Mouse (Mus musculus): ENCODE results near the gene Mbl2. TPM values are rescaled to one million over a fixed set of nuclear protein-coding genes. Genes with fewer than 3 reads are reported as not detected.
"Not testable (repeated sequence)": the region's sequence is repeated elsewhere in the genome, so short reads cannot be mapped to it uniquely, and the experiment has no call there.

The Mbl2 gene
- total RNA-seq (2022) = not detected

DNA sequence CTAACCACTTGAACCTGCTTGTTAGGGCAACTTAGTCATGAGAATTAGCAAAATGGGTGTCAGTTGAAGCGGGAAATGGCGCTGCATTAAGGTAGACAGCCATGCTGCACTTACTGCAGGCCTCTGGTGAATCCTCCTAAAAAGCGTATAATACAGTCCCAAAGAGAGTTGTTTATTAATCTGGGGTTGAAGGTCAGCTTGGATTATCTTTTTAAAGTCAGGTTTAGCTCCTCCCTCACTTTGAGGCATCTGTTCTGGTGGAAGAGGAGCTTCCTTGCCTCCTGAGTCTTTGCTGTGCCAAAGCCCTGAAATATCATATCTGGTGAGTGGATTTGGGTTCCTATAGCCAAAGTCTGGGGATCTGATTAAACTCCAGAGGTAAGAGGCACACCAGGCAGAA lies at the start of gene Mbl2:
TSS of gene Mbl2 (plus strand) at position 252 of the 400 bp plus-strand sequence.
- DNase-seq (ENCODE audit: low spot score in 2 of 2) = no peak

DNA sequence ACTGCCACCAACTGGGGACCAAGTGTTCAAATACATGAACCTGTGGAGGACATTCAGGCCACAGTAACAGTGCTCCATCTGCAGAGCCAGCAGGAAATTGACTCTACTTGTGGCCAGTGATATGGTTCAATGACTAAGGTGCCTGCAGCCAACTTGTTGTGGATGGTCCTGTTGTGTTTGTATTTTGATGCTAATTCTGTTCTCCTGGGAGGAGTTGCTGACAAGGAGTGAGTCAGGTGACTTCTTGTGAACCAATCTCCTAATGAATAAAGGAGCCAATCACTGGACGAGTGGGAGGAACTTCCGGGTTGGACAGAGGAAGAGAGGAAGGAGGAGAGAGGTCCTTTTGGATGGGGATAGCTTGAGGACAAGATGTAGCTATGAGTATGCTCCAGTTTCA lies 47.2 kb upstream of the Mbl2 start:
- DNase-seq (ENCODE audit: low spot score in 2 of 2) = no peak

DNA sequence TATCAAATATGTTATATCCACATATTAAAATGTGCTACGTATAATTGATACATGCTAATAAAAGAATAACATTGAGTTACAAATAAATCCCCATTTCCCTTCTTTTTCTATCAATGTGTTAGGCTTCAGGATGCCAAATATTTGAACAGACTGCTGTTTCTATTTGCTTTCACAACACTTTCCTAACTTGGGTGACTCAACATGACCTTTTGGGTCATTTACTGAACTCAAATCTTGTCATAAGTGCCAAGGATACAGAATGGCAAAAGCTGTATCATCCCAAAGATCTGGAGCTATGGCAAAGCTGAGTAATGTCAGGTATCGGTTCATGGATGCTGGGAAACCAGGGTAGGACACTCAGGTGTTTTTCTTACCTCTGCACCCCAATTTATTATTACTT lies 45.5 kb upstream of the Mbl2 start:
- DNase-seq (ENCODE audit: low spot score in 2 of 2) = no peak

DNA sequence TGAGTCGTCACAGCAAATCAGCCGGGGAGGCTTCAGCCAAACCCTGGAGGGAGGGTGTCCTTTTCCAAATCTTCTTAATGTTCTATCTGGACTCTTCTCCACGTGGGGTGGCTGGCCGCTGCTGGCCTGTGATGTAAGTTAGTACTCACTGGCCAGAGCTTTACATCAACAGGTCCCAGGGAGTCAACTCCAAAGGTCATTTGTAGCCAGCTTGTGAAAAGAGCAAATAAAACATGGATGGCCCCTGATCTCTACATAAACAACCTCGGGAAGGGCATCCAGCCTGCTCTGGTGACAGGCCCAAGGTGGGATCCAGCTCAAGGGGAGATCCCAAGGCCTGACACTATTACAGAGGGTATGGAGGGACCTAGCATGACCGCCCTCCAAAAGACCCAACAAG lies 37.7 kb upstream of the Mbl2 start:
- no peak for DNase-seq (ENCODE audit: low spot score in 2 of 2)

DNA sequence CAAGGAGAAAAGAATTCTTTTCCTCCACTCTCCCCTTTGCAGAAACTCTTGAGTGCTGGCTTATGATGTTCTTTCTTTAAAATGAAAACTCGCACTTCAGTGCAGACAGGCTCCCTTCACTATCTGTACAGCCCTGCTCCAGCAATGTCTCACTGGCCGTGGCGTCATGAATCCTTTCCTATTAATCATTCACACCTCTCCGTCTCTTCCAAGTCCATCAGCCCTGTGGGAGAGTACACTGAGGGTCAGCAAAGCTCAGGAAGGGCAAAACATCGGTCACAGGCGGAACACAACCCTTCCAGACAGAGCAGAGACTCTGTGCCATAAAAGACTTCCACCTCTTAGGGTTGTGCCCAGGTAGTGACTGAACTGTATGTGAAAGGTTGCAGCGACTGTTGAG lies 30.6 kb upstream of the Mbl2 start:
- DNase-seq (ENCODE audit: low spot score in 2 of 2) = no peak

DNA sequence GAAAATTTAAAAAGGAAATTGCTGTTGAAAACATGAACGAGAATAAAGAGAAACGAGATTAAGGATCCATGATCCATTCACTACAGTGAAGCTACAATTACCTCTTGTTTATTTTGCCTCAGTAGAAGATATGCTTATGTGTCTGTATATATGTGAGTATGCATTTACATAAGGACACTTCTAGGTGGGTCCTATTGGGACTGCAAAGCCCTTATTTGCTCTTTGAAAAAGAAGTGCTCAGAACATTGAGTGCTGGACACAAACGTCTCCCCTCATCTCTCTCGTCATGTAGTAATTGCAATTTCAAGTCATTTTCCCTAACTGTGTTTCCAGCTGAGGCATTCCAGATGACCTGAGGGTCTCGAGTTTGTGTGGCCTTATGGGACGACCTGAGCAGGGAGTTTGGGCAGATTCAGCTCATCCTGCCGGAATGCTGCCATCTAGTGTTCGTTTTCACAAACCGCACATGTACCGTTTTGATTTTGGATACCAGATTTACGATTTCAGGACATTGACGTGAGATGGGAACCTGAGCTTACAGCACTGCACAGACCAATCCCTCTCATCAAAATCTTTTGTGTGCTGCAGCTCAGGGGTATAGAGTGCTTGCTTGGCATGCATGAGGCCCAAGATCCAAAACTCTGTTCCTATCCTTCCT lies 27.5 kb upstream of the Mbl2 start:
- peak in 1 of 2 experiments; percentile 15 for DNase-seq (ENCODE audit: low spot score in 2 of 2)

DNA sequence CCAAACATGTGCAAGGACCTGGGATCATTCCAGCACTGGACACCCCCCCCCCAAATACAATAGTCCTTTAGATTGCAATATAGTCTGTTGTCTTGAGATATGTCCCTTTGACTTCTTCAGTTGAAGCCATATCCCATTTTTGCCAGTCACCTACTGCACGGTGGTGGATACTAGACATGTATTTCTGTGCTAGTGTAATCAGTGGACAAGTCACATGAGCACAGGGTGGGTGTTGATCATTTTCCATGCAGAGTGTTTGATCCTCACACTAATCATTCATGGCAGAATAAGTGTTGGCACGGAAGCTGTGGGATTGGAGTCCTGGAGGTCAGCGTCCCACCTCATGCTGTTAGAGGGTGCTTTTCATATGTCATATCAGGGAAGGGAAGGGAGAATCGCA lies 26.9 kb upstream of the Mbl2 start:
- no peak for DNase-seq (ENCODE audit: low spot score in 2 of 2)

DNA sequence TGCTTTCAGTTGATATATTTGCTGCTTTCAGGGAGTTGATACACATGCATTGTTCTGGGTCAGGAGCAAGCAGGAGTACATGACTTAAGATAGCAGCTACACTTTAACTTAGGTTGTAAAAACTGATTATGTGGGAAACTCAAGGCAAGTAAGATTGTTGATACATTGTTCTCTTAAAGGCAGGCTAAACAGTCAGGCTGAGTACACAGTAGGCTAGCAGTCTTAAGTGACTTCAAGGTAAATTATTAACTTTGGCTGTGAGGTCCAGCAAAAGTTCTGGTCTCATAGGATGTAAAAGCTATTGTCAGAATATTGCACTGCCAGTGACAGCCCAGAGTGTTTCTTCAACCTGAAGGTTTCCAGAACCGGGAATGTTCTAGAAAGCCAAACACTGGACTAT lies 25.8 kb upstream of the Mbl2 start:
- DNase-seq (ENCODE audit: low spot score in 2 of 2) = no peak

DNA sequence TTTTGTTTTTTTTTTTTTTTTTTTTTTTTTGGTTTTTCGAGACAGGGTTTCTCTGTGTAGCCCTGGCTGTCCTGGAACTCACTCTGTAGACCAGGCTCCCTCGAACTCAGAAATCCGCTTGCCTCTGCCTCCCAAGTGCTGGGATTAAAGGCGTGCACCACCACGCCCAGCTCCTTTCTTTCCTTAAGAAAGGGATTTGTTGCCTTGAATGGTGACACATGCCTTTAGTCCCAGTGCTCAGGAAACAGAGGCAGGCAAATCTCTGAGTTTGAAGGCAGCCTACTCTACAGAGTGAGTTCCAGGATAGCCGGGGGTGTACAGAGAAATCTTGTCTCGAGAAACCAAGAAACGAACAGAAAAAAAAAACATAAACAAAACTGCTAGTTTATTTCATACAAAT lies 23.7 kb upstream of the Mbl2 start:
- DNase-seq (ENCODE audit: low spot score in 2 of 2) = not testable (repeated sequence)

DNA sequence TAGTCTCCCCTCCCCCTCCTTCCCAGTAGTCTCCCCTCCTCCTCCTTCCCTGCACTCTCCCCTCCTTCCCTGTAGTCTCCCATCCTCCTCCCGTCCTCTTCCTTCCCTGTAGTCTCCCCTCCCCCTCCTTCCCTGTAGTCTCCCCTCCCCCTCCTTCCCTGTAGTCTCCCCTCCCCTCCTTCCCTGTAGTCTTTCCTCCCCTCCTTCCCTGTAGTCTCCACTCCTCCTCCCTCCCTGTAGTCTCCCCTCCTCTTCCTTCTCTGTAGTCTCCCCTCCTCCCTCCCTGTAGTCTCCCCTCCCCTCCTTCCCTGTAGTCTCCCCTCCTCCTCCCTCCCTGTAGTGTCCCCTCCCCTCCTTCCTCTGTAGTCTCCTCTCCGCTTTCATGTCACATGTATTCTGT lies 18.7 kb upstream of the Mbl2 start:
- no peak for DNase-seq (ENCODE audit: low spot score in 2 of 2)

DNA sequence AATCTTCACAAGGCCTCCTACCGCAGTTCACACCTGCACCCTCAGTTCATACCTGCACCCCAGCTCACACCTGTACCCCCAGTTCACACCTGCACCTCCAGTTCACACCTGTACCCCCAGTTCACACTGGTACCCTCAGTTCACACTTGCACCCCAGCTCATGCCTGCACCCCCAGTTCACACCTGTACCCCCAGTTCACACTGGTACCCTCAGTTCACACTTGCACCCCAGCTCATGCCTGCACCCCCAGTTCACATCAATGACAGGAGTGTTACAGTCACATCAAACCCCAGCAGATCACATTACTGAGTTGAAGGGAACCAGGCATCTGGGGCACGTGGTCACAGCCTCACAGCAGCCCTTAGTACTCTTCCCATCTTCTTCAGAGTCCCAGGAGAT lies 17.0 kb upstream of the Mbl2 start:
- DNase-seq (ENCODE audit: low spot score in 2 of 2) = not testable (repeated sequence)

DNA sequence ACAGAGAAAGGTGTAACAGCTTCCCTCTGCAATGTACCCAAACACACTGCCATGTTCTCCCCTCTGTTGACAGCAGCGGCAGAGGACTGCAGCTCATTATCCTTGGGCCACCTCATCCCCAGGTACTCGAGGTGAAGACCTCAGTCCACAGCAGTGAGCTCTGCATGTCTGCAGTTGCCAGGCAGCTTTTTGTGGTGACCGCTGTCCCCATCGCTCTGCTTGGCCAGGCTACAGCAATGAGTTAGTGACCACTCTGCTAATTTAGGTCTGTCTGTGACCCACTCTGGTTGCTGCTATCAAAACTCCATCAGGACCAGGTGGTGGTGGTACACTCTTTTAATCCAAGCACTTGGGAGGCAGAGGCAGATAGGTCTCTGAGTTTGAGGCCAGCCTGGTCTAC lies 16.6 kb upstream of the Mbl2 start:
- DNase-seq (ENCODE audit: low spot score in 2 of 2) = no peak

DNA sequence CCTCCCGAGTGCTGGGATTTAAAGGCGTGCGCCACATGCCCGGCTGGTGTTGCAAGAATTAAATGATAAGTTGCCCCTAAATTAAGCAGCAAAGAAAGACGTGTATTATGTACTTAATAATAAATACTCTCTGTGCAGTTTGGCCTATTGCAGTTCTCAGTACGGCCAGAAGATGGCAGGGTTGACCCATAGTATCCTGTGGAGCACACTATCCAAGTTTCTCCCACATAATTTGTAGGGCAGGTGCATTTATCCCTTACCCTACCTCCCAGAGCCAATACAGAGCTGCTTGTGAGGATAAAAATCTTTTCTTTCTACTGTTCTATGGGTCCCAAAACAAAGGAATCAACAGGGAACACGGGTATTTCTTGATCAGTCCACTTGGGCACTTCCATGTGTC lies 15.4 kb upstream of the Mbl2 start:
- DNase-seq (ENCODE audit: low spot score in 2 of 2) = peak in 1 of 2 experiments; percentile 63

DNA sequence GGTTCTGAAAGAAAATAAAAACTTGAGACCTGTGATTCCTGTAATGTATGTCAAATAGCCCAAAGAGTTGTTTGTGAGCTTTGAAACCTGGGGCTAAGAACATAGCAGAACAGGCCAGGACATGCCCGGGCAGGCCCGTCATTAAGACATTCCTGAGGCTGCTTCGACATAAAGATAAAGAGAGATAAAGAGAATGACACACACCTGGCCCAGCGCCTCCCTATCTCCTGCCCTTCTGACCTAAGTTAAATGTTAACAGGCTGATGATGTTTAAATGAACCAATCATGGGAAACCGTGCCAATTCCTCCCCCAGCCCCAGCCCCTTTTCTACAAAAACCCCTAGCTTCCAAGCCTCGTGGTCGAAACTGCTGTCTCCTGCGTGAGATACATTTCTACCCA lies 10.1 kb upstream of the Mbl2 start:
- not testable (repeated sequence) for DNase-seq (ENCODE audit: low spot score in 2 of 2)

DNA sequence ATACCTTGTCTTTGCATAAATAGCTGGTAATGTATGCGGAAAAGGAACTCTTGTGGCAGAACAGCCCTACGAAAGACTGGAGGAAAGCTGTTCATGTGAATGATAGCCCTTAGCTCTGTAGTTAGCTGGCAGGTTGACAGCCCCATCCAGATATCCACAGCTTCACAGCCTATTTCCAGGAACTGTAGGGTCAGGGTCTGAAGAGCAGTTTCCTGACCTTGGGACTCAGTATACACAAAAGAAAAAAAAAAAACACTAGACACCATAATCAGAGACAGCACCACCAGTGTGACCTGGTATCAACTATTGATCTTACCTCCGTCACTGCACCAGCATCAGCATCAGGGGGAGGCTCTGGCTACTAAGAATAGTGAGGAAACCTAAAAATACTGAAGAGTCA lies 3.3 kb upstream of the Mbl2 start:
- no peak for DNase-seq (ENCODE audit: low spot score in 2 of 2)

DNA sequence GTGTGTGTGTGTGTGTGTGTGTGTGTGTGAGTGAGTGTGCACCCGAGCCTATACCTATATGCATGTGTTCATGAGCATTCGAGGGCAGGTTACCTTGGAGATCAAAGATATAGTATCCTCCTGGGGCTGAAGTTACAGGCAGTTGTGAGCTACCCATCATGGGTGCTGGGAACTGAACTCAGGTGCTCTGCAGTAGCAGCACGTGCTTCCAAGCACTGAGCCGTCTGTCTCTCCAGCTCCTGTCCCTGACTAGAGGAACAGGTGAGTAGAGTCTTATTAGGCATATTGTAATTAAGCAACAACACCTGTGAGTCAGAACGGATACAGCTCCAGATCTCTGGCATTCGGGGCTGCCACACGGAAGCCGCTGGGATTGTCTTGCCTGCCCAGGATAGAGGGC lies 1.7 kb downstream of the Mbl2 start:
- DNase-seq (ENCODE audit: low spot score in 2 of 2) = no peak

DNA sequence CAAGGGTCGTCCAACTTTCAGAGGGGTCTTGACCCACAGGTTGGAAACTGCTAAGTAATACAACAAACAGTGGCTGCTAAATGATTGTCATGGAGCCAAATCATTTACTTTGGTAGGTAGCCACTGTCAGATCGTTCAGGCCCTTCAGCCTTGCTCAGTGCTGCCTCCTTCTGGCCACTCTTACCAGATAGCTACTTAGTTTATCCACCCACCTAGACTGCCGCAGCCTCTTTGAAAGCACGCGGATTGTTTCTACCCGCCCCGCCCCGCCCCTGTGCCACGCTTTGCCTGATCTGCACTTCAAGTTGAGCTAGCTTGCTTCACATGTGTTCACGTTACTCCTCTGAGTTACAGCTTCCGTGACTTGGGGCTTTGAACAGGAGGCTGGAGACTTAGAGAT lies 14.6 kb downstream of the Mbl2 start:
- DNase-seq (ENCODE audit: low spot score in 2 of 2) = no peak

DNA sequence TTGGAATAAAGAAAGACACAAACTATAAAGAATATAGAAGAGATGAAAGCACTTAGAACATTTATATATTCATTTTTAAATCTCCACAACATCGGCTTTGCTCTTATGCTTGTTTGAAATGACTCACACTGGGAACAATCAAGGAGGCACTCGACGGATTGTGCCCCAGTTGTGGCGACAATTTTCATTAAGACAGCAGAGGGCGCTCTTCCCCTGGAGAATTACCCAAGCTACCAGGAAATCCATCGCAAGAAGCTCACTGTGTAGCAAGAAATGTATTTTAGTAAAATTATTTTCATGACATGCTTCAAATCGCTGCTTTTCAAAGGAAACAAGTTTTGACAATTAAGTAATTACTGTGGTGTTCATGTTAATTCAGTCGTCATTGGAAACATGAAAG lies 16.1 kb downstream of the Mbl2 start:
- DNase-seq (ENCODE audit: low spot score in 2 of 2) = peak; percentile 38 to 74

DNA sequence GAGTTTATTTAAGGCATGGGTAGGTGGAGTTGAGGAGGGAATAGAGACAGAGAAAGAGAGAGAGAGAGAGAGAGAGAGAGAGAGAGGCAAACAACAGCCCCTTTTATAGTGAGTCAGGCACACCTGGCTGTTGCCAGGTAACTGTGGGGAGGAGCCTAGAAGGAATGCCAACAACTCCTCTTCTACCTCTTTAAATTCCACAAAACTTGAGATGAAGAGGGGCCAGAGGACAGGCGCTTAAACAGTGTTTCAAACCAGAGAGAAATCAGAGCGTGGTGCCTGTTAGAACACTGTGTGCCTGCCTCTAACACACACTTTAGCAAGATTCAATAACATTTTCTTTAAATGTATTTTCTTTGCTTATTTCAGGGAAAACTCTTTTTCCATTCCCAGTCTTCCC lies 19.5 kb downstream of the Mbl2 start:
- no peak for DNase-seq (ENCODE audit: low spot score in 2 of 2)

DNA sequence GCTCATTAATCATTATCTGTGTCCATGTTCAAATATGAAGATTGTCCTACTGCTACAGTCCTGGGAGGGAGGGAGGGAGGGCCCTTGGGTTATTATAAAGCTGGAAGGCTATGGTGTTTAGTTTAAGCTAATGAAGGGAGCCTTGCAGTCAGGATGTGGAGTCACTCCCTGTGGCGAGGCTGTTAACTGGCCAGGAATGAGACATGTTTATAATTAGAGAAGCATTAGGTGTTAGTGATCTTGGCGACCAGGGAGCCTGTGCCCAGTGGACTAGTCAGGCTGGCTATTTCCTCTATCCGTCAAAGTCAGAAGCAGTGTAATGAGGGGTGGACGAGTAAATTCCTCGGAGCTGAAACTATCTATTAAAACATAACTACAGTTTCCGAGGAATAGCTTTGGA lies 23.6 kb downstream of the Mbl2 start:
- no peak for DNase-seq (ENCODE audit: low spot score in 2 of 2)

DNA sequence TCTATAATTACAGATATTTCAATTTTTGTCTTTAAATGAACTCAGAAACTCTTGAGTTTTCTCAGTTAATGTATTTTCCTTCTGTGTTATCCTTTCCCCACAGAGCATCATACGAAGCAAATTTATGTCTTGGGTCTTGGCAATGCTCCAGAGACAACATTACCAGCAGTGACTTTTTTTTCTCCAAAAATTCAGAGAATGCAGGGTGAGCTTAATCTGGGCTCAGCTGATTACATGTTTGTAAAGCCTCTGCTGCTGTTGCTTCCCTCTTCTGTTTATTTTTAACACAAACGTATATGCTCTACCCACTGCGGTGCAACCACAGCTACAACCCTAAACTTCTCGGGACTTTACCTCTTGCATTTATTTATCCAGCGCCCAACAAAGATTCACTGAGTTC lies 48.4 kb downstream of the Mbl2 start:
- no peak for DNase-seq (ENCODE audit: low spot score in 2 of 2)

DNA sequence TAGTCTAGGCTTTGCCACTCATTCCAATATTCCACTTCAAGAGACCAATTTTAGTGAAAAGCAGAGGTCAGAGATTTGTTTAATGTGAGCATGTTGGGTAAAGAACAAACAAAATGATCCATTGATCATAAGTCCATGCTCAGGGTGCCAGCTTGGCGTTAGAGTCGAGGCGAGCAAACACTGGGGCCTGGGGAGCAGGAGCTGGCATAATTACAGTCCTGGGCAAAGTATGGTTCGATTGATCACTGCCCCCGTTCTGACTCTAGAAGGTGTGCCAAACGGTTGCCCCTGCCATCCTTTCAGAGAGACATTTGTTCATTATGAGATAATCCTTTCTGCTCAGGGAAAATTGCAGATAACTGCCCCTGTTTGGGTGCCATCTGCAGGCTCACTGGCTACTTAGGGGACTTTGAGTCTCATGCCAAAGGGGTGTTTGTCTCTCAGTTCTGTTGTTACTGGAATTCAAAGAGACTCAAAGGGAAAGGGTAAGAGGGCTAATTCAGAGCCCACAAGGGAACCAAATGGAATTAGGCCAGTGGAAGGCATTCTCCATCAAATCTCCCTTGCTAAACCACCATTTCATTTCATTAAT lies 55.3 kb downstream of the Mbl2 start:
- no peak for DNase-seq (ENCODE audit: low spot score in 2 of 2)
